Mouse (Mus musculus) stomach, postnatal 0 days (tissue): ENCODE measurements around the gene Cdh4.

Experiments used
- CTCF ChIP-seq: IDR thresholded peaks from 2 replicates; pipeline ENCODE4 v1.5.1; 2016; ENCODE audit warnings: antibody characterized with exemption, low read depth, mild to moderate bottlenecking, moderate library complexity
- EP300 ChIP-seq: optimal IDR thresholded peaks from 2 replicates; pipeline ENCODE3; 2016; ENCODE audit warnings: antibody characterized with exemption

- TF ChIP-seq CTCF (no peak), EP300 (no peak)
These were observed 140.7 kb downstream of the Cdh4 start for GRCm38 (mm10) chr2:179582966-179583365.
